Mouse (Mus musculus) NIH3T3 (cell line): ENCODE data around the gene Tmem165.

Experiments used
- DNase-seq: peaks from one replicate; pipeline ENCODE4 v3.0.0-alpha.2; 2012; ENCODE audit warnings: low read depth

Gene Tmem165

DNA sequence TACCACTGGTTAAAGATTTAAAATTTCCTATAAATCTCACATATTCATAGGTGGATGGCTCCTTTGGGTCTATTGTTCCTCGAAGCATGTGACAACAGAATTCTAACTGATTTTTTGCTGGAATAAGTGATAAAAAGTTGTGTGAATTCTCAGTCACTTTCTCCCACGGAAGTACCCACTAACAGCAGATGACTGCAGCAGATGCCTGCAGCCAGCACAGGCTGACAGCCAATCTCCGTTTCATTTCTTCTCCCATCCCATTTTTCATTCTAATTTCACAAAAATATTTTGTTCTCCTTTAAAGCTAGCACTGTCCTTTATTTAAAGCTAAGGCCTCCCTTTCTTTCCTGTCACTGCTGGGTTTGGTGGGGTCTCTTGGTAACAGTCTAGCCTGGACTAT, 61.7 kb downstream of the Tmem165 start:
- no peak for DNase-seq

DNA sequence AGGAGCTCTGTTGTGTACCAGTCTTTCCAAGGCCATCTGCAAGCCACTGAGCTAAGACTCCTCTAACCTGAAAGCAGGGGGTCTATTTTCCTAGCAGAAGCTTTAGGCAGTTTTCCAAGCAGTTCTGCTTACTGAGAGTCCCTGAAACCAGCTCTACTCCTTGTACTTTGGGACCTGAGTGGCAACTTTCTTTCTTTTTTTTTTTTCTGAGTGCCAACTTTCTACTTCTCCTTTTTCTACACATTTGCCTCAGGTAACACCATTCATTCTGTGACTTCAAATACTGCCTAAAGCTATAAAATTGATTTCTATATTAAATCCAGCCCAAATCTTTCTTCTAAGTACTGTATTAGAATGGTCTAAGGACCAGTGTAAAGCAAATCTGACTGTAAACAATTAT, 62.9 kb downstream of the Tmem165 start:
- no peak for DNase-seq

- no peak for DNase-seq
Measured at GRCm38 (mm10) chr5:76250948-76251347, 67.3 kb downstream of the Tmem165 start.
